Mouse (Mus musculus) CH12.LX (cell line): ENCODE data around the gene Eps15l1. TPM values are rescaled to one million over a fixed set of nuclear protein-coding genes. Genes with fewer than 3 reads are reported as not detected.

Experiments used
- DNase-seq: peaks from one replicate; pipeline ENCODE4 v3.0.0-alpha.2; 2013; ENCODE audit errors: extremely low read depth
- H3K27ac ChIP-seq: 2 replicates; pipeline ENCODE4 v1.5.1; 2012; ENCODE audit warnings: low read depth, mild to moderate bottlenecking, control low read depth, moderate library complexity; ENCODE audit not compliant: insufficient read depth
- H3K27me3 ChIP-seq: replicated peaks from 2 replicates; pipeline ENCODE3; 2012; ENCODE audit warnings: inconsistent platforms
- H3K36me3 ChIP-seq, 2 experiments: replicated peaks in 1 of 2; 2 replicates each; pipeline versions ENCODE3 to v1.6.1; 2012; ENCODE audit warnings: inconsistent platforms in 1 of 2, low read length in 1 of 2, mild to moderate bottlenecking in 1 of 2, mixed read lengths in 1 of 2, moderate library complexity in 1 of 2; ENCODE audit not compliant: control insufficient read depth in 1 of 2, insufficient read depth in 1 of 2
- H3K4me1 ChIP-seq, 2 experiments: 2 replicates each; pipeline ENCODE4 v1.6.1; 2012; ENCODE audit warnings: inconsistent platforms in 1 of 2, moderate library complexity in 1 of 2; ENCODE audit not compliant: insufficient read depth in 2 of 2, control insufficient read depth in 1 of 2
- H3K4me2 ChIP-seq: 2 replicates; pipeline ENCODE4 v1.6.1; 2012; ENCODE audit warnings: low read depth, mild to moderate bottlenecking, control low read depth; ENCODE audit not compliant: poor library complexity, insufficient read depth, severe bottlenecking
- H3K4me3 ChIP-seq, 3 experiments: fragments of 150-350 bp in 1 of 3; sonication (generic) in 1 of 3; replicated peaks in 1 of 3; 2 replicates each; pipeline versions ENCODE3 to v1.5.1; 2011 to 2012; ENCODE audit warnings: low read depth in 2 of 3, low read length in 2 of 3, mild to moderate bottlenecking in 2 of 3, moderate library complexity in 2 of 3, control low read depth in 1 of 3, improper control_type of control experiment in 1 of 3, inconsistent platforms in 1 of 3, mixed read lengths in 1 of 3; ENCODE audit not compliant: poor library complexity in 1 of 3
- H3K79me2 ChIP-seq: replicated peaks from 2 replicates; pipeline ENCODE4 v1.6.1; 2012; ENCODE audit warnings: mild to moderate bottlenecking, moderate library complexity; ENCODE audit not compliant: control insufficient read depth, poor library complexity, insufficient read depth, severe bottlenecking; ENCODE audit errors: extremely low read depth
- H3K9ac ChIP-seq: 2 replicates; pipeline ENCODE4 v1.6.1; 2012; ENCODE audit warnings: low read depth, mild to moderate bottlenecking, control low read depth, moderate library complexity; ENCODE audit not compliant: insufficient read depth
- H3K9me3 ChIP-seq: replicated peaks from 2 replicates; pipeline ENCODE3; 2012; ENCODE audit warnings: low read length, inconsistent platforms, mixed read lengths
- BHLHE40 ChIP-seq: IDR thresholded peaks from 2 replicates; pipeline ENCODE4 v1.6.1; 2011; ENCODE audit warnings: mild to moderate bottlenecking, low read depth, low read length, improper control_type of control experiment
- GABPA ChIP-seq: IDR thresholded peaks from 2 replicates; pipeline ENCODE4 v1.6.1; 2012; ENCODE audit warnings: low read depth, low read length, improper control_type of control experiment, inconsistent platforms; ENCODE audit not compliant: insufficient replicate concordance
- IRF4 ChIP-seq: IDR thresholded peaks from 2 replicates; pipeline ENCODE4 v1.6.1; 2014; ENCODE audit warnings: low read depth, mild to moderate bottlenecking, inconsistent platforms, low read length, improper control_type of control experiment
- JUND ChIP-seq: conservative IDR thresholded peaks from 2 replicates; pipeline ENCODE4 v1.6.1; 2011; ENCODE audit warnings: low read depth, low read length, improper control_type of control experiment
- MEF2A ChIP-seq: IDR thresholded peaks from 2 replicates; pipeline ENCODE4 v1.6.1; 2014; ENCODE audit warnings: low read depth, mild to moderate bottlenecking, inconsistent platforms, low read length, improper control_type of control experiment, borderline replicate concordance
- MXI1 ChIP-seq: IDR thresholded peaks from 2 replicates; pipeline ENCODE4 v1.6.1; 2011; ENCODE audit warnings: mild to moderate bottlenecking, low read depth, low read length, improper control_type of control experiment
- MYC ChIP-seq: IDR thresholded peaks from 2 replicates; pipeline ENCODE4 v1.6.1; 2011; ENCODE audit warnings: low read depth, mild to moderate bottlenecking, improper control_type of control experiment, low read length
- NRF1 ChIP-seq: IDR thresholded peaks from 2 replicates; pipeline ENCODE4 v1.6.1; 2014; ENCODE audit warnings: low read depth, mild to moderate bottlenecking, inconsistent platforms, low read length, improper control_type of control experiment, moderate library complexity
- POLR2A ChIP-seq: IDR thresholded peaks from 2 replicates; pipeline ENCODE4 v1.6.1; 2011; ENCODE audit warnings: low read depth, mild to moderate bottlenecking, improper control_type of control experiment, low read length
- POLR2AphosphoS2 ChIP-seq: IDR thresholded peaks from 2 replicates; pipeline ENCODE4 v1.6.1; 2011; ENCODE audit warnings: low read depth, low read length, improper control_type of control experiment
- RAD21 ChIP-seq: IDR thresholded peaks from 2 replicates; pipeline ENCODE4 v1.6.1; 2011; ENCODE audit warnings: low read depth, mild to moderate bottlenecking, low read length, improper control_type of control experiment, moderate library complexity
- TBP ChIP-seq: conservative IDR thresholded peaks from 2 replicates; pipeline ENCODE4 v1.6.1; 2011; ENCODE audit warnings: low read depth, low read length, improper control_type of control experiment
- UBTF ChIP-seq: IDR thresholded peaks from 2 replicates; pipeline ENCODE4 v1.6.1; 2012; ENCODE audit warnings: low read depth, mild to moderate bottlenecking, inconsistent platforms, low read length, improper control_type of control experiment, moderate library complexity
- USF2 ChIP-seq: conservative IDR thresholded peaks from 2 replicates; pipeline ENCODE4 v1.6.1; 2011; ENCODE audit warnings: low read depth, low read length, improper control_type of control experiment
- ZKSCAN1 ChIP-seq: IDR thresholded peaks from 2 replicates; pipeline ENCODE4 v1.6.1; 2012; ENCODE audit warnings: low read depth, inconsistent platforms, low read length, improper control_type of control experiment, borderline replicate concordance
- ZMIZ1 ChIP-seq: IDR thresholded peaks from 2 replicates; pipeline ENCODE4 v1.6.1; 2012; ENCODE audit warnings: low read depth, mild to moderate bottlenecking, inconsistent platforms, low read length, improper control_type of control experiment
- dilution Hi-C: fragments of 300-500 bp; cut with MboI; formaldehyde crosslinking; loops from 2 replicates; pipeline ENCODE4 v1.14.3; 2020; ENCODE audit warnings: low sequenced_read_pairs; ENCODE audit not compliant: extremely low pct_unique_long_range_greater_than_20kb, extremely low pct_ligation_motif_present
- in situ Hi-C: fragments of 300-500 bp; cut with MboI; formaldehyde crosslinking; loops from 3 replicates; pipeline ENCODE4 v1.14.3; 2019; ENCODE audit warnings: low sequenced_read_pairs, low pct_ligation_motif_present, low pct_unique_long_range_greater_than_20kb, mixed read lengths
- polyA plus RNA-seq: library from polyadenylated mRNA; unstranded; fragments of >175 nt; gene quantifications from 2 replicates; pipeline ENCODE4 v1.2.1, GENCODE M21; 2012; ENCODE audit warnings: low read depth; ENCODE audit not compliant: insufficient read length
- total RNA-seq, 2 experiments: library from RNA; depleted of rRNA; stranded (reverse); fragments of 300-350 nt in 1 of 2; fragments of >200 nt in 1 of 2; gene quantifications; 2 replicates each; pipeline ENCODE4 v1.2.3; 2012 to 2014

Gene Eps15l1
- total and polyA plus RNA-seq, 3 experiments, result 21.7 to 49.4 (median 25.6) TPM

- TF ChIP-seq BHLHE40, result peak; percentile 99
Observed at GRCm38 (mm10) chr8:72421362-72422335, at the start of gene Eps15l1 (continued).

- Histone ChIP-seq H3K36me3 (peaks cover 71 to 76% of the 10 kb centered on the region in 2 experiments), H3K27me3 (no peaks in the 10 kb centered on the region), H3K79me2 (peaks cover 23% of the 10 kb centered on the region), H3K4me3 (no peak overlapping the region), H3K4me2 (no peak overlapping the region), H3K4me1 (peaks cover 17 to 44% of the 10 kb centered on the region in 2 experiments), H3K27ac (no peak overlapping the region), H3K9me3 (no peaks in the 10 kb centered on the region), H3K9ac (no peak overlapping the region)
- dilution Hi-C loops (no loop called here), in situ Hi-C loops (no loop called here)
- TF ChIP-seq USF2, result no peak
- no peak for TF ChIP-seq NRF1
- no peak for DNase-seq
Observed at GRCm38 (mm10) chr8:72470684-72471083, 49.4 kb upstream of the Eps15l1 start.

- H3K79me2 ChIP-seq, result peaks cover 23% of the 10 kb centered on the region
- dilution Hi-C loops (no loop called here), in situ Hi-C loops (no loop called here)
- H3K9ac ChIP-seq, result no peak overlapping the region
- no peak overlapping the region for H3K4me3 ChIP-seq
- H3K27me3 ChIP-seq, result no peaks in the 10 kb centered on the region
- peaks cover 17 to 44% of the 10 kb centered on the region in 2 experiments for H3K4me1 ChIP-seq
- no peak overlapping the region for H3K27ac ChIP-seq
- DNase-seq, result no peak
- H3K9me3 ChIP-seq, result no peaks in the 10 kb centered on the region
- no peak overlapping the region for H3K4me2 ChIP-seq
- peaks cover 78 to 83% of the 10 kb centered on the region in 2 experiments for H3K36me3 ChIP-seq
- TF ChIP-seq IRF4 (no peak), POLR2A (no peak), RAD21 (no peak), UBTF (no peak), GABPA (no peak), POLR2AphosphoS2 (no peak), MXI1 (no peak), MYC (no peak), ZMIZ1 (no peak), TBP (no peak), MEF2A (no peak), JUND (no peak), ZKSCAN1 (no peak)
Observed at GRCm38 (mm10) chr8:72469984-72470383, 48.7 kb upstream of the Eps15l1 start.
